Mouse (Mus musculus) CD8-positive naive resting alpha-beta T cell, adult 2 months (primary cell): ENCODE measurements around the gene Qrfp.

Experiments
- DNase-seq, 2 experiments: peaks; one replicate each; pipeline ENCODE4 v3.0.0; 2022; ENCODE audit warnings: low read depth in 2 of 2, low spot score in 2 of 2

Gene Qrfp

DNA sequence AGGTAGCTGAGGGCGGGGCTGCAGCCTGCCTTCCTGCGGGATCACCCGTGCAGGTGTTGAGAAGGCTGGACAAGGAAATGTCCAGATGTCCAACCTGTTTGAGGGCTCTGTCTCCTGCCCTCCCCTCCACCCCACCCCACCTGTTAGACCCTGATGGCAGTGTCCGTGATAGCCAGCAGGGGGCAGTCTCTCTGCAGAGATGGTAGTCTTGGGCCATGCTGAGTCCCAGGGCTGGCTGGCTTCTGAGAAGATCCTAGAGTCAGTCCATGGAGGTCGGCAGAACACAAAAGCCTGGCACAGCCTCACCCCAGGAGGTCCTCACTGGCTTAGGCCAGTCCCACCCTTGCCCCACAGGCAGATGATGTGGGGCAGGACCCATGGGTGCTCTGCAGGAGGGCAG, 5.0 kb upstream of the Qrfp start:
- DNase-seq = peak; percentile 51 to 64

DNA sequence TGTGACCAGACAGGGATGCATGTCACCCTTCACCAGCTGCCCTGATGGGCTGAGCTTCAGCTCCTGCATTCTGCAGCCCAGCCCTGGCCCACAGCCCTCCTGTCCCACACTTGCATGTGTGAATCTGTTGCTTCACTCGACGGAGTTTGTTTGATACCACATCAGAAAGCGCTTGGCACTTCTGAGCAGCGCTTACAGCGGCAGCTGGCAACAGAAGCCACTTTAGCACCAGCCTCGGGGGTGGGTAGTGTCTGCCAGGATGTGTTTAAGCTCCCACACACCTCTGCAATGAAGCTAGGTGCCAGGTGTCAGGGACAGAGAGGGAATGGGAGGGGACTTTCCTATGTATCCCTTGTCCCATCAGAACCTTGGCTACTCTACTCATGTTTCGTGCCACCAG, 4.3 kb upstream of the Qrfp start:
- peak; percentile 47 to 54 for DNase-seq

DNA sequence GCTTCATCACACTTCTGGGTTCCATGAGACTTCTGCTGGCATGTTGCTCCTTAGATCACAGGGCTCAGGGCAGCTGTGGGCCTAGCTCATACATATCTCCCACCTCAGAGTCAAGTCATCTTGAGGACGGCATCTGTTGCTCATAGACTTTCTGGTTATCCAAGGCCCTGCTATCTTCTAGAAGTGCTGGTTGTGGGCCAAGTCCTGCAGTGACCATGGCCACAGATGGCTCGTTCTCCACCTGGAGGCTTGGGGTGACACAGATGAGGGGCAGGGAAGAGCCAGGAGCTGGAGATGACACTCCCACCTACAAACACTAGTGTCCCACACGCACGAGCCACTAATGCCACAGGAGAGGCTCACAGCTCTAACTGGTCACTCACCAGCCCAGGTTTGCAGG, 3.3 kb upstream of the Qrfp start:
- no peak for DNase-seq

DNA sequence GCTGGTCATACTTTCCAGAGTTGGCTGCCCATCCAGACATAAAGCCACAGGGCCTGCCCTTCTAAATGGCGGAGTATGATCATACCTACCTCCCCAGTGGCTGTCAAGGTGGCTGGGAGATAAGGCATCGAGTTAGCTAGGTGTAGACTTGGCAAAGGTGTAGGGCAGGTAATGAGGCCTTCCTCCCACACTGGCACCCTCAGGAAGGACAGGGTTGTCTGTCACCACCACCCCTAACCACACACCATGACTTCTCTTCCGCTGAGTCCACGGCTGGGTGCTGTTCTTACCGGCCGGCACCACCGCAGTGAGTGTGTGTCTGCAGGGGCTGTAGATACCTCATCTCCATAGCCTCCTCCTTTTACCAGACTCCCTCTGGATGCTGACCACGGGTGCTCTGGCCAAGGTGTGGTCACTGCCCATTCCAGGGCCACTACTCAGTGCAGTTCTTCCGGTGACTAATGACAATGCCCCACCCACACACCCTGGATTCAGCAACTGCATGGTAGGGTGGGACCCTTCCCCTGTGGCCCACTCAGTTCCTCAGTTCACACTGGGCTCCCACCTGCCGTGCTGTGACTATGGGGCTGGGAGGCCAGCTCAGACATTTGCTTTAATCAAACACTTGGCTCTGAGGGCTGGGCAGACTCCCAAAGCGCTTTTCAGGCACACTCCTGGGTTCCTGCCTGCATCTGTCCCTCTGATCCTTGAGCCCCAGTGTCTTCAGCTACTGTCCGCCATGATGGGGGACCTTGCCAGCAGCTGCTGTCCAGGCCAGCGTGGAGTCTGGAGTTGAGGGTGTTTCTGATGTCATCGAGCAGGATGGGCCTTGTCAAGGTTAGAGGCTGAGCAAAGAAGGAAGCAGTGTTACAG, 942 bp upstream of the Qrfp start:
- DNase-seq = no peak

DNA sequence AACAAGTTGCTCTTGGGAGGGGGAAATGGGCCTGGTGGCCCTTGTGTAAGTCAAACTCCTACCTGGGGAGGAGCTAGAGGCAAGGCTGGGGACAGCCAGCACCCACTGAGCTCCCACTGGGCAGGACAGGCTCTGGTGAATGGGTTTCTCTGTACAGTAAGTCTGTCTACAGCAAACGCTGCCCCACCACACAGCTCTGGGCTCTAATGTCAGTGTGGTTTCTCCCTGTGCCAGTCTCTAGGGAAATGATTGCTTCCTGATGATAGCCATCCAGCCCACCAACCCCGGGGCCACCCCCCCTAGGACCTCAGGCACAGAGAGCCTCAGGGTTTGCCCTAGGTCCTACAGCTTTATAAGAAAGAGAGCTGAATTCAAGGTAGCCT, 1.0 kb downstream of the Qrfp start:
- no peak for DNase-seq

DNA sequence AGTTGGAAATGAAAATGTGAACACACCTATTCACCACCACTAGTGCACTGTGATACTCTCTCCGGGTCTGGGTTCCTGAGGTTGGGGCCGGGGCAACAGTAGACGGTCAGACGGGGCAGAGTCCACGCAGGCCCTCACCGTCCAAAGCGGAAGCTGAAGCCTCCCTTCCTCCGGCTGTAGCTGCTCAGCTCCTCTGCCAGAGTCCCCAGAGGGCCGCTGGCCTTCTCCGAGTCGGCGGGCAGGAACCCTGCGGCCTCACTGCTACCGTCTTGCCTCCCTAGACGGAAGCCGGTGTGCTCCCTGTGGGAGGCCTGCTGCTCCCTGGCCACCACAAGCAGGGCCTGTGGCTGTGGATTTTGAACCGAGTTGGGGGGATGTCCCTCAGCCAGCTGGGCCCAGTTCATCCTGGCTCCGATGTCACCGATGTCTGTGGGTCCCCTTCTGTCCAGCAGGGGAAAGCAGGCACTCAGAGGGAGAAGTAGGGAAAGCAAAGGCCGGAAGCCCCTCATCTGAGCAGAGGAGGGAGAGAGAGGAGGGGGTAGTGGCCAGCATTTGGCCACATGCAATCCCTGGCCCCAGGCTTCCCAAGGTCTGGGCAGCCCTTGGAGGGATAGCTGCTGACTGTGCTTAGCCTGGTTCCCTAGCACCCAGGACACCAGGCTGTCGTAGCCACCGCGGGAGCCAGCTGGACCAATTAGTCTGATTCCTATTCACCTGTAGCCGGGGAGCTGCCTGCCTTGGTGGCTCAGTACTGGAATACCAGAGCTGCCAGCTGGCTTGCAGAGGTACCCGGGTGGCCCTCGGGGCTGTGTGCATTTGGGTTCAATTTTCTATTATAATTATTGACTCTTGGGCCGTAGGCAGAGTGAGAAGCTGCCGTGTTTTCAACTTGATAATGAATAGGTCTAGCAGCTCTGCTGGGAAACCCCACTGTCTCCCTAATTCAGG, 1.7 kb downstream of the Qrfp start:
- DNase-seq = no peak

DNA sequence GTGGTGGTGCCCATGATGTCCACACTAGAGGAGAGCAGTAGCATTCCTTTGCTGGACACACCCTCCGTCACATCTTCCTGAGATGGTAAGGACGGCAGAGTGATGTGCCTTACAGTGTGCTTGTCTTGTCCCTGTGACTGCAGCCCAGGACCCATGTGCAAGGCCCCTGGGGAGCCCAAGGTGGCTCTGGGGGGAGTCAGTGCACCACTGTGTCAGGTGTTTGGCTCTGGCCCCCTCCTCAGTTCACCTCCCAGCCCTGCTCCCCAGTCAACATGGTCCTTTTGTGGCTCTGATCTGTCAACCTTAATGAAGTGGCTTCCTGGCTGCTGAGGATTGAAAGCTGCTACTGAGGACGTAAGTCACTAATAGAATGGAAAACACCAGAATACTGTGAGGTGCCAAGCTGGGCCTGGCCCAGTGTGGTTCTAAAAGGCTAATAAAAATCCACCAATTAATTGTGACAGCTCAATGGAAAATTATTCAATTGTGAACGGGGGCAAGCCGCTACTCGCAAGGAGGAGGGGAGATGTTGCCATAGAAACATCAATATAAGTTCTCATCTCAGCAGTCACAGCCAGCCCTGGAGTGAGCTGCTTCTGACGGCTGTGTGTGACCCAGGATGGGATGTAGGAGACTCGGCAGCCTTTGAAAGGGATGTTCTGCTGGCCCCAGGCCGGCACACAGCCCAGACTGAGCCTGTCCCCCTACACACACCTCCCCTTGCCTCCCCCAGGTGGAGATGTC, 3.6 kb downstream of the Qrfp start:
- no peak for DNase-seq

DNA sequence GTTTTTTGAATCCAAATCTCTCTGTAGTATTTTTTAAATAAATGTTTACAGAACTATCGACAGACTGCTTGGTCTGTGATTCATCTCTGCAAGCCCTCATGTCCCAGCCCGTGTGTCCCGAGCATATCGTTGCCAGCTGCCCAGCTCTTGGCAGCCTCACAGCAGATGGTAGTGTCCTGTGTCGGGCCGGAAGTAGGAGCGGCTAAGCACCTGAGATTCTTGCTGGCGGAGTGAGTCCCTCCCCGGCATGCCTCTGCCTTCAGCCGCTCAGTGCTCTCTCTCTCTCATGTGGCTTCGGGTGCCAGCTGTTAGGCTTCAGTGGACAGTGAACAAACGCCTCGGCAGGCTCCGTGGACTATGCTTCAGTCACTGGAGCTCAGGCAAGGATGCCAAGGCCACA, 6.9 kb downstream of the Qrfp start:
- no peak for DNase-seq

DNA sequence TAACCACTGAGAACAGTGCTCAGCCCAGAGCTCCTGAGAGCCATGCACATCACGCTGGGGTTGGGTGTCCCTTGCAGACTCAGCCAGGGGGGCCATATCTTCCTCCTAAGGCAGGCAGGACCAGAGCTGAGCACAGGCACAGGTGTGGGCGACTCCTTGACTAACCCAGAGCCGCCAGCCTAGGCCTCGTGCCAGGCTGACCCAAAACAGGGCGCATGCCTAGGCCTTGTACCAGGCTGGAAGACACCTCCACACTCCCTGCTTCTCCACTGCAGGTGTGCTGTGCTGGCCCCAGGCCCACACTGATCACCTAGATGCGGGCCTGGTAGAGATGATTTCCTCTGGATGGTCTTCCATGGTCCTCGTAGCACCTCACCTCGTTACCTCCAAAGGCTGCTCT, 7.6 kb downstream of the Qrfp start:
- no peak for DNase-seq

DNA sequence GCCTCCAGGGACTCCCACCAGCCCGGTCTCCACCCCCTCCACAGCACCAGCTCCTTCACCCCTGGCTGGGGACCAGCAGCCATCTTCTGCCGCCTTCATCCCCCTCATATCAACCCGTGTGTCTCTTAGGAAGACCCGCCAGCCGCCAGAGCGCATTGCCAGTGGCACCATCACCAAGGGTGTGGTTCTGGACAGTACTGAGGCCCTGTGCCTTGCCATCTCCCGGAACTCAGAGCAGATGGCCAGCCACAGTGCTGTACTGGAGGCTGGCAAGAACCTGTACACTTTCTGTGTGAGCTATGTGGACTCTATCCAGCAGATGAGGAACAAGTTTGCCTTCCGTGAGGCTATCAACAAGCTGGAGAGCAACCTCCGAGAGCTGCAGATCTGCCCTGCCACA, 9.0 kb downstream of the Qrfp start:
- no peak for DNase-seq

DNA sequence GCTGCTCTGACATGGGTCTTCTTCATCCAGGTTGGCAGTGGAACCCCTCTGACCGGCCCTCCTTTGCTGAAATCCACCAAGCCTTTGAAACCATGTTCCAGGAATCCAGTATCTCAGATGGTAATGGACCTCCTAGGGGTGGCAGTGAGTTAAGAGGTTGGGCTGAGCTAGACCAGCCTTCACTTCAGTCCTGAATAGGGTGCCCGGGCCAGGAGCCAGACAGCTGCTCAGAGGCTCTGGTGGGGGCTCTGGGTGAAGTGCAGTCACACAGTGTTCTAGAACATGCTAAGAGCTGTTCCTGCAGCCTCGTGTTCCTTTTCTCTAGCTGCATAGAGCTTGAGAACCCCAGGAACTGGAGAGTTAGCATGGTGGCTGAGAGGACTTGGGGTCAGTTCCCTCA, 13.4 kb downstream of the Qrfp start:
- no peak for DNase-seq

DNA sequence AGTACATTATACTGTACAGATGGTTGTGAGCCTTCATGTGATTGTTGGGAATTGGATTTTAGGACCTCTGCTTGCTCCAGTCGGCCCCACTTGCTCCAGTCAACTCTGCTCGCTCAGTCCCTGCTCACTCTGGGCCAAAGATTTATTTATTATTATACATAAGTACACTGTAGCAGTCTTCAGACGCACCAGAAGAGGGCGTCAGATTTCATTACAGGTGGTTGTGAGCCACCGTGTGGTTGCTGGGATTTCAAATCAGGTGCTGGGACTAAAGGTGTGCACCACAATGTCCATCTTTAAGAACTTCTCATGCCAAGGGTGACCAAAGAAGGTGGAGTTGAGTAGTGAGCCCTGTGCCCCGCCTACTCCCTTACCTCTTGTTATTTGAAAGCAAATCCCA, 17.8 kb downstream of the Qrfp start:
- DNase-seq = no peak

DNA sequence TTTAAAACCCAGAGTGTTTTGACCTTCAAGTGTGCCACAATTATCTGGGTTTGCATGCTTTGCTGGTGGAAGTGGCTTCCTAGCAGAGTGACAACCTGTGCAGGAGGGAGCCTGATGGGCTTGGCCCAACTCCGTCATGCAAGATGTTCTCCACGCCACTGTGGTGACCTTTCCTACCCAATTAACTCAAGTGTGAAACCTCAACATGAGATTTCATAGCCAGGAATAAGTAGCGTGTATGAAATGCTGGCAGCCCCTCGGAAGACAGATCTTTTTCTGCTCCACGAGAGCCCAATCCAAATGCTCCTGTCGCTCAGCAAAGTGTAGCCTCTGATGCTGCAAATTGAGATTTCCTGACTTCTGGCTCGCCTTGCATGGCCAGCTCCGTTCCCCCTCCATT, 19.1 kb downstream of the Qrfp start:
- DNase-seq = no peak

DNA sequence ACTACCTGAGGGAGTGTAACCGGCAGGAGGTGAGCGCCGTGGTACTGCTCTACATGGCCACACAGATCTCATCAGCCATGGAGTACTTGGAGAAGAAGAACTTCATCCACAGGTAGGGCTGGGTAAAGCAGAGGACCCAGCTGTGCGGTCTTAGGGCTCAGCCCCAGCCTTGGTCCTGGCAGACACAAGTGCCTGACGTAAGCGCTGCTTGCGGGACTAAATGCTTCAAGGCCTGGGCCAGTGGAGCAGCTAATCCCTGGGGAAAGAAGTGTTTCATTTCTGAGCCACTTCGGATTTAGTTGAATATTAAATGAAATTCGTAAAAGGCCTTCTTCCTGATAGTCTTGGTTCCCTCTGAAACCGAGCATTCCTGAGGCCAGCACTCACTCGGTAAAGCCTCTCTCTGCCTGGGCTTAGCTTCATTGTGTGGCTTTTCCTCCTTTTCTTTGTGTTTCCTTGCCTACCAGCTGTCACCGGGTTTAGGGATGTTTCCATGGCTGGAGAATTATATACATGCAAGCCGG, 19.6 kb downstream of the Qrfp start:
- no peak for DNase-seq

DNA sequence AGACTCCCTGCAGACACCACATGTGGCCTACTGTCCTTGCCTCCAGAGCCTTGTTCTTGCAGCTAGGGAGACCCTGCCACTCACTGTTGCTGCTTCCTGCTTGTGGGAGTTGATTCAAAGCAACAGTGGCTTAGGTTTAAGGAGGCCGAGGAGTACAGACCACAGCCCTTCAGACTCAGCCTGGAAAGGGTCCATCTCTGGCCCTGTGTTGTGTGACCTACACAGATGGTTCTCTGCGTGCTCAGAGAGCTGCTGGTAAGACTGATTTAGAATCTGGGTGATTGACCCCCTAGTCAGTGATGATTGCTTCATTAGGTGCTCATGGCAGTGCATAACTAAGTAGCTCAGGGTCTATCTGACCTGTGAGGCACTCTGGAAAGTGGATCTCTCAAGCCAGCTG, 21.2 kb downstream of the Qrfp start:
- no peak for DNase-seq

DNA sequence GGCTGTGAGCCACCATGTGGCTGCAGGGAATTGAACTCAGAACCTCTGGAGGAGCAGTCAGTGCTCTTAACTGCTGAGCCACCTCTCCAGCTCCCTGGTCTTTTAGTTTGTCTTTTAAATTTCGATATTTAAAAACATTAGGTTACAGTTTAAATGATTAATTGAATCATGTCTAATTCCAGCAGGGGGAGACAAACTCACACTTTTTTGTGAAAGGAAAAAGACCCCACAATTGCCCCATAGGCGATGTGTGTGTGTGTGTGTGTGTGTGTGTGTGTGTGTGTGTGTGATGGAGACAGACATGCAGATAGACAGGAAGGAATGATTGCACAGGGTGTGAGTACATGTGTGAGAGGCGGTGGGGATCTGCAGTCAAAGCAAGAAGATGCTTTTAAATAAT, 22.2 kb downstream of the Qrfp start:
- no peak for DNase-seq

DNA sequence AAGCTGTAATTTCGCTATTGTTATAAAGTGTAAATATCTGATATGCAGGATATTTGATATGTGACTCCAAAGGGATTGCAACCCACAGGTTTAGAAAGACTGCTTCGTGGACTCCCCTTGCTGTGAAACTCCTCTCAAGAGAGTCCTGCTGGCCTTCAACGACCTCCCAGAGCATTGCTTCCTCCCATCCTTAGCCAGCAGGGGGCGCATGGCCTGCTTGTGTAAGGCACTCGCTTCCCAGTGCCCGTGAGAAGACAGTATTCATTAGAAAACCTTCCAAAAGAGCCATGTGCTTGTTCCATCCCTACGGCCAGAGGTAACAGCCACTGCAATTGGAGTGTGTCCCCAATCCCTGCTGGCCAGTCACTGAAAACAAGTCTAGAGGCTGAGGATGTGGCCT, 23.4 kb downstream of the Qrfp start:
- peak; percentile 68 to 76 for DNase-seq

DNA sequence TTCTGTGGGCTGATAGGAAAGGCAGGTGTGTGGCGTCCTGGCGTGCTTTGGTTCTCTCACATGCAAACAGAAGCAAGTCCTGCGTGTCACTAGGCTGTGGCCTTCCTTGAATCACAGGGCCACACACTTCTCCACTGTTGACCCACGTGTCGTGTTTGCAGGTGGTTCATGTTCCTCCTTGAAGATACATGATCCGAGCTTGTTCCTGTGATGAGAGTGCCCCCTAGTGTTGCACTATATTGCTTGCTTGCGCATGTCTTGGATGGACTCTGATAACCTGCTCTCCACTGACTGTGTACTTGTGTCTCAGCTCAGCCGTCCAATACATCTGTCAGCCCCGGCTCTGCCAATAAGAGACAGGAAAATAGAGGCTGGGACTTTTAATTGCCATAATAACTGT, 25.3 kb downstream of the Qrfp start:
- DNase-seq = peak; percentile 68 to 76

DNA sequence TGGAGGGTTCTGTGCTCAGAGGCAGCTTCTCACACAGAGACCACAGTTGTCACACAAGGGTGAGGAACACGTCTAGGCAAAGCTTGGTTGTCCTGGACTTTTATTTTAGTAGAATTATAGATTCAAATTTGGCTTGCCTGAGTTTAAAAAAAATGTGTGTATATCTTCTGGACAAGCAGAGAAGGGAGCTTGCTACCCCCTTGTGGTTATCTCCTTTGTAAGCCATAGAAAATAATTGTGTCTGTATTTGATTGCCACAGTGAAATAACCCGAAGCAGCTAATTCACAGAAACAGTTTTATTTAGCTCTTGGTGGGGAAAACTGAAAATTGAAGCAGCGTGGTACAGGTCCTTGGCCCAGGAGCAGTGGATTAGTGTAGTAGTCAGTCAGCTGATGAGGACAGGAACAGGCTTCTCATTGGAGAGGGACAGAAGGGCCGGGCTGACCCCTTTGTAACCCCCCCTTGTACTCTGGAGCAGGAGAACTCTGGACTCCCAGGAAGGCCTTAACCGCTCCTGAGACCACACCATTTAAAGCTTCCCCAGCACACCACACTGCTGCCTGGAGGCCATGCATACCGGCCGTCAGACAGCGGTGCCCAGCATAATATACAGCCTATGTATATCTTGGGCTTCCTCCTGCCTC, 27.3 kb downstream of the Qrfp start:
- no peak for DNase-seq

DNA sequence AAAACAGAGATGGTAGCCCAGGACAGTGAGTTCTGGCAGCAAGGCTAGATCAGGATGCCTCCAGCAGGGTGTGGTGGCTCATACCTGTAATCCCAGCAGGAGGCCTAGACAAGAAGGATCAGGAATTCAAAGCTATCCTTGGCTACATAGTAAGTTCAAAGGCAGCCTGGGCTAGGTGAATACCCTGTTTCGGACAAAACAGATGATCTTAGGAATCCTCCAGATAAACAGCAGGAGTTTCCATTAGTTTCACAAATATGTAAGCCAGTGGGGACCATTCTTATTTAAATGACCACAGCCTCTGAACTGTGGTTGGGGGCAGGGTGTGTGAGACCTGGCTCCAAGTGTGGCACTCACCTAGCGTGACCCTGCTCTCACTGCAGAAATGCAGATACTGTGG, 31.1 kb downstream of the Qrfp start:
- DNase-seq = no peak

DNA sequence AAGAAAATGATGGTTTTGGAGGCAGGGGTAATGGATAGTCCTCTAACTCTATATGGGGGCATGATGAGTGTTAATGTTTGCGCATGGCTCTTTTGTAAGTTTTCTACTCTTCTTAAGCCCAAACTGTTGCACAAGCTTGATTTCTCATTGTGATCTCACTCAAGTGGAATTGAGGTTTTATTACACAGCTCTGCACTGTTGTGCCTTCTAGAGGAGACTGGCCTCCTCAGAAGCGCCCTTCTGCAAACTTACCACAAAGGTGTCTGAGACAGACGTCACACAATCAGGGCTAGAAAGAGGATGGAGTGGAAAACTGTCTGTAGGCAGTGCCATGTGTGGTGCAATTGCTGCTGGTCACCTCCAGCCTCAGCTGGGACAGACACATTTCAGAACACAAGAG, 33.9 kb downstream of the Qrfp start:
- DNase-seq = no peak
